Mouse (Mus musculus) G1E (cell line): Measurements from ENCODE around the gene Runx3. TPM values are rescaled to one million over a fixed set of nuclear protein-coding genes. Genes with fewer than 3 reads are reported as not detected.

Experiments
- ATAC-seq: 2 replicates; pipeline ENCODE4 v1.8.0; 2016; ENCODE audit warnings: mild to moderate bottlenecking; ENCODE audit not compliant: insufficient number of reproducible peaks, poor library complexity, low FRiP score, severe bottlenecking; ENCODE audit errors: extremely low read depth
- DNase-seq: peaks from one replicate; pipeline ENCODE4 v3.0.0; 2012; ENCODE audit warnings: low spot score
- H3K27me3 ChIP-seq: 2 replicates; pipeline ENCODE4 v1.6.1; 2012; ENCODE audit warnings: mild to moderate bottlenecking, low read length, inconsistent platforms; ENCODE audit not compliant: insufficient read depth
- H3K36me3 ChIP-seq: replicated peaks from 2 replicates; pipeline ENCODE3; 2012; ENCODE audit warnings: mild to moderate bottlenecking, inconsistent platforms
- H3K4me1 ChIP-seq: 2 replicates; pipeline ENCODE4 v1.6.1; 2012; ENCODE audit warnings: low read depth, low read length, inconsistent platforms, mixed read lengths; ENCODE audit not compliant: insufficient read depth
- H3K4me3 ChIP-seq: 2 replicates; pipeline ENCODE4 v1.5.1; 2012; ENCODE audit warnings: low read depth, mild to moderate bottlenecking, inconsistent platforms, low read length, moderate library complexity, mixed read lengths
- H3K9me3 ChIP-seq: replicated peaks from 2 replicates; pipeline ENCODE4 v1.6.1; 2012; ENCODE audit warnings: inconsistent platforms
- CTCF ChIP-seq: IDR thresholded peaks from 2 replicates; pipeline ENCODE4 v1.5.1; 2012; ENCODE audit warnings: low read depth, low read length, inconsistent platforms, mixed read lengths
- GATA1 ChIP-seq: IDR thresholded peaks from 2 replicates; pipeline ENCODE4 v1.6.1; 2012; ENCODE audit warnings: borderline replicate concordance, low read length, inconsistent platforms, mixed read lengths
- GATA2 ChIP-seq: IDR thresholded peaks from 2 replicates; pipeline ENCODE4 v1.6.1; 2012; ENCODE audit warnings: low read depth, low read length, inconsistent platforms, borderline replicate concordance
- POLR2AphosphoS5 ChIP-seq: IDR thresholded peaks from 2 replicates; pipeline ENCODE4 v1.6.1; 2012; ENCODE audit warnings: low read depth, low read length, inconsistent platforms; ENCODE audit not compliant: insufficient replicate concordance
- TAL1 ChIP-seq: conservative IDR thresholded peaks from 2 replicates; pipeline ENCODE4 v1.6.1; 2012; ENCODE audit warnings: low read depth, low read length, inconsistent platforms, mixed read lengths
- polyA plus RNA-seq: library from polyadenylated mRNA; stranded (reverse); fragments of >175 nt; gene quantifications from 2 replicates; pipeline ENCODE4 v1.2.3, GENCODE M21; 2012
- total RNA-seq, 2 experiments: library from RNA; stranded (forward) in 1 of 2; stranded (reverse) in 1 of 2; fragments of 200-1000 nt in 1 of 2; fragments of >200 nt in 1 of 2; fragmentation: Nextera tagmentation in 1 of 2; gene quantifications; 2 replicates each; pipeline ENCODE4 v1.2.3; 2014 to 2017

The Runx3 gene
- total and polyA plus RNA-seq, 3 experiments = 0.05 to 0.55 TPM; not detected in 1

DNA sequence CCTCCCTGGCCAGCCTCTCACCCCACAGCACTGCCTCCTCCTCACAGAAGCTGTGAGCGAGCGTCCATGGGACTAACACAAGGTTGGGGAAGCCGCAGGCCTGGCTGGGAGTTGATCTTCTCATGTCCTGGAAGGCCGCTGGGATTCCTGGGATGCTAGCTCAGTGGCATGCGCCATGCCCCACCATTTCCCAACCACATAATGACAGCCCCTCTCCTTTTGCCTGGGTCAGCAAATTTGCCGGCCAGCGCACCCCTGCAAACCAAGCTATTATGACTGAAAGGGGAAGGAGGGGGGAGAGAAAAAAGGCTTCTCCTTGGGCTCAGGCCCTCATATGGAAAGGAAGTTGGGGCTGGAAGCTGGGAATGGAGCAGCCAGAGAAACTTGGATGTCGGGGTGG lies 6.8 kb upstream of the Runx3 start:
- Histone ChIP-seq H3K36me3 (no peaks in the 10 kb centered on the region), H3K4me1 (no peaks in the 10 kb centered on the region), H3K4me3 (no peak overlapping the region), H3K9me3 (0 out of 2 replicates have a peak, but pooled peaks cover 2% of the 10 kb centered on the region), H3K27me3 (peaks cover 30% of the 10 kb centered on the region)
- ATAC-seq = no peak
- TF ChIP-seq CTCF (no peak), GATA1 (no peak), TAL1 (no peak), GATA2 (no peak), POLR2AphosphoS5 (no peak)
- DNase-seq = no peak

DNA sequence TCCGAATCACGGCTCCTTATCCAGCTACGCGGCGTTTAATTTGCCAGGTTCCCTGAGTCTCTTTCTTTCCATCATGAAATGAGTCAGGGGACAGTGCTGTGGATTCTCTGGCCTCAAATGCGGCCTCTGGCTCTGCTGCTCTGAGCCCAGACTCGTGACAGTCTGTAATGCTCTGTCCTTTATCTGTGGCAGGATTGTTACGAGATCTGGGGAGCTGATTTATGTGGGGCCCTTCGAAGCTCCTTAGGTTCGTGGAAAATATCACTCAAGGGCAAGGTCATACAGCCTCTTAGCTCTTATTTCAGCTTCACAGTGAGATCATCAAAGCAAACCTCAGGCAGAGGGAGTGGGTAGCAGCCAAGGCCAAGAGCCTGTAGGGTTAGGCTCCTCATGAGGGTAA lies 6.2 kb upstream of the Runx3 start:
- TF ChIP-seq TAL1 (no peak), GATA2 (no peak), POLR2AphosphoS5 (no peak), CTCF (no peak), GATA1 (no peak)
- Histone ChIP-seq H3K36me3 (no peaks in the 10 kb centered on the region), H3K4me3 (no peak overlapping the region), H3K9me3 (0 out of 2 replicates have a peak, but pooled peaks cover 2% of the 10 kb centered on the region), H3K4me1 (no peaks in the 10 kb centered on the region), H3K27me3 (peaks cover 30% of the 10 kb centered on the region)
- ATAC-seq (no peak), DNase-seq (no peak)

DNA sequence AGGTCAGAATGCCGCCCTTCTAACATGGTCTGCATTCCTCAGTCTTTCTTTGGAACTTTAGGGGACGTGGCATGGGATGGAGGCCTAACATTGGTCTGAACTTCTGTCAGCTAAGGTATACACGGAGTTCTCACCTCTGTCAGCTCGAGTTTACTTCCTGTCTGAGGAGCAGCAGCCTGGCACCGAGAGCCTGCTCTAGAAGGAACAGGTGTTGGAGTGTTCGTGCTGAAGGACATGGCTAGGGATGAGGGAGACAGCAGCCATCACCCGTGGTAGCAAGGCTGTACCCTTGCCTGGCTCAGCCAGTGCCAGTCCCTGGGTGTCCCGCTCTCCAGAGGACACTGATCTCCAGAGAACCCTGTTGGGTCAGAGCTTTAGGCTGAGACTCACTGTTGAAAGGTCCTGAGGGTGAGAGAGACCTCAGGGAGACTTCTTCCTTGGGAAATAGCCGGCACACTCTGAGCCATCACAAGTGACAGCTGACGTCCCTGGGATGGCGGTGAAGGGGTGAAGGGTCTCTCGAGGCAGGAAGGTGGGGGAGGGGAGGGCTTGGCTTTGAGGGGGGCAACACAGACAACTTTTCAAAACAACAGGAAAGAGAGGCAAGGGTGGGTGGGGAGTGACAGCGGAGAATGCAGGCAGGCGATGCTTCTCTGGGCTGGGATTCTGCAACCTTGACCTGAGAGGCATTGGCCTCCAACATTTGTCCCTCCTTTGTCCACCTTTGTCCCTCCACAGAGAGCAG lies 4.9 kb upstream of the Runx3 start:
- H3K9me3 ChIP-seq = 0 out of 2 replicates have a peak, but pooled peaks cover 2% of the 10 kb centered on the region
- no peak overlapping the region for H3K4me3 ChIP-seq
- TF ChIP-seq GATA1 = no peak
- TF ChIP-seq GATA2 = no peak
- no peak for TF ChIP-seq CTCF
- no peak for TF ChIP-seq TAL1
- no peak for TF ChIP-seq POLR2AphosphoS5
- H3K36me3 ChIP-seq = no peaks in the 10 kb centered on the region
- DNase-seq (no peak), ATAC-seq (no peak)
- H3K4me1 ChIP-seq = no peaks in the 10 kb centered on the region
- peaks cover 35% of the 10 kb centered on the region for H3K27me3 ChIP-seq

DNA sequence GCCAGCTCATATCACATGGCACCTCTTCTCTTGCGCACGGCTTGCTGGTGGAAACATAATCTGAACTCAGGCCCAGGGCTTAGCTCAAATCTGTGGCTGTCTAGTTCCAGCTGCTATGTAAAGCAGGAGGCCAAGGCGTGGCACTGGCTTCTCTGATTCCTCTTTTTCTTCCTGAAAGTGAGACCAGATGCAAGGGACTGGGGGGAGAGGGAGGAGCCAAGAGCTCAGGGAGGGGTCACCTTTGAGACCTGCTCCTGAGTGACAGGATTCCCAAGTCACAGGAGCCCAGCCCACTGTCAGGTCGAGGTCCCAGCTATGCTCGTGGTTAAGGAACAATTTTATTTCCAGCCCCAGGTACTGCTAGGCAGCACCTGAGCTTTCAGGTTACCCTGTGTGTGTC lies 4.1 kb upstream of the Runx3 start:
- TF ChIP-seq TAL1 (no peak), CTCF (no peak), GATA1 (no peak), POLR2AphosphoS5 (no peak), GATA2 (no peak)
- DNase-seq (no peak), ATAC-seq (no peak)
- H3K27me3 ChIP-seq = peaks cover 35% of the 10 kb centered on the region
- H3K4me3 ChIP-seq = no peak overlapping the region
- H3K36me3 ChIP-seq = no peaks in the 10 kb centered on the region
- H3K4me1 ChIP-seq = no peaks in the 10 kb centered on the region
- H3K9me3 ChIP-seq = 0 out of 2 replicates have a peak, but pooled peaks cover 2% of the 10 kb centered on the region

DNA sequence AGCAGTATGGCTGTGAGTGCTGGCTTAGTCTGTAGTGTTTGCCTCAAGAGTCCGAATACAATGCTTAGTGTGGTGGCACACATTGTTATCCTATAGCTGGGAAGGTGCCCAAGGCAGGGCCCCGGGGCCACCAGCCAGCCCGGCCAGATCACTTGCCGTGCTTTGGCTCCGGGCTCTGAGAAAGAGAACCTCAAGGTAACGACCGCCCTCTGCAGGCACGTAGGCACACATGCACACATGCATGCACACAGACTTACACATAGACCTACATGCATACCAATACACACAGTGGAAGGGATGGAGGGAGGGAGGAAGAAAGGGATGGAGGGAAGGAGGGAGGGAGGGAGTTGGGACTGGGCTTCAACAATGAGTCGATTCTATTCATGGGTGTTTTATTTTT lies 2.6 kb upstream of the Runx3 start:
- ATAC-seq = no peak
- Histone ChIP-seq H3K27me3 (peaks cover 30% of the 10 kb centered on the region), H3K4me3 (no peak overlapping the region), H3K9me3 (no peaks in the 10 kb centered on the region), H3K4me1 (no peaks in the 10 kb centered on the region), H3K36me3 (no peaks in the 10 kb centered on the region)
- DNase-seq = no peak
- TF ChIP-seq CTCF (no peak), POLR2AphosphoS5 (no peak), TAL1 (no peak), GATA2 (no peak), GATA1 (no peak)

DNA sequence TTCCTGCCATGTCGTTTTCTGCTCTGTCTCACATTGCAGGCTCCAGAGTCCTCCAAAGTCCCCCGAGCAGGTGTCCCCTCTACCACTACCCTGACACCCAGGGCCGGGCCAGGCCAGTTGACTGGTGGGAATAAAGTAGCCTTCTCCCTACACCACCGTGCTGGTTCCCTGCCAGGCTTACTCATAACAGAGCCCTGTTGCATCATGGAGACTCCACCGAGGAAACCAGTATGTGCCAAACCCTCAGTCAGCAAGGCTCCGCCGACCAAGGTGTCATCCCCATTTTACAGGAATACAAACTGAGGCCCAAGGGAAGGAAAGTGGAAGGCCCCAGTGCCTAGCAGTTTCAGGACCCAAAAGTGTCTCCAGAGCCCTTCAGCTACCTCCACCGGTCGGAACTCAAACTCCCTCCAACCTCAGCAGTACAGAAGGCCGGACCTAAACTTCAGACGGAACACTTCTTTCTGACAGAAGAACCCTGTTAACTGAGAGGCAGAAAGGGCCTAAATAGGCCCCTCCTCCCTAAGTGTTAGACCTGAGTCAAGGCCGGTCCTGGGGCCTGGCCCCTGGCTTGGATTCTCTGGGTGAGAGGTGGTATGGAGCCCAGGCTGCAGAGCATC lies 1.5 kb upstream of the Runx3 start:
- no peaks in the 10 kb centered on the region for H3K9me3 ChIP-seq
- H3K27me3 ChIP-seq = peaks cover 22% of the 10 kb centered on the region
- H3K4me1 ChIP-seq = no peaks in the 10 kb centered on the region
- no peak overlapping the region for H3K4me3 ChIP-seq
- ATAC-seq = no peak
- TF ChIP-seq CTCF (no peak), POLR2AphosphoS5 (no peak), TAL1 (no peak), GATA1 (no peak), GATA2 (no peak)
- H3K36me3 ChIP-seq = no peaks in the 10 kb centered on the region
- DNase-seq = no peak
